In the genomic region with DNA sequence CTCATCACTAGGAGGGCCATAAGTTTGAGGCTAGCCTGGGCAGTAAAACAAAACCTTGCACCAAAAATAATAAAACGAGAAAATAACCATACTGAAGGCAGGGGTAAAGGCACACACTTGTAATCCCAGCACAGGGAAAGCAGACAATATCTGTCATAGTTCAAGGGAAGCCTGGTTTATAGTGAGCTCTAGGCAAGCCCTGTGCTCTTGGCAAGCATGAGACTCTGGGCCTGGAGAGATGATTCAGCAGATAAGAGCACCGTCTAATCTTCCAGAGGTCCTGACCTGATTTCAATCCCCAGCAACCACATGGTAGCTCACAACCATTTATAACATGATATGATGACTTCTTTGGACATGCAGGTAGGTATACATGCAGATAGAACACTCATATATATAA, we compare ENCODE assay signal across 18 mouse cellular contexts. TPM values are rescaled to one million over a fixed set of nuclear protein-coding genes. Genes with fewer than 3 reads are reported as not detected.
DNase-seq lines count a peak whose midpoint lies in the region; TF ChIP-seq lines count a peak whose summit lies in the region.
"Had no signal": no experiment of that assay in that cellular context is flagged by ENCODE, and none has a peak within 500 bp of the region (broad histone marks: within the 10 kb centered on the region; RNA-seq: fewer than 3 reads in every experiment).

No protein-coding gene starts in this region.

- no peak for TF ChIP-seq CTCF in layer of hippocampus, adult 2 months (conservative IDR thresholded peaks at IDR 0.05)
- TF ChIP-seq CTCF in left cerebral cortex, adult 2 months (IDR thresholded peaks at IDR 0.05) = no peak

- no peak overlapping the region for H3K4me3 ChIP-seq in layer of hippocampus, adult 2 months
- H3K4me3 ChIP-seq in left cerebral cortex, adult 2 months = no peak overlapping the region
- H3K4me3 ChIP-seq: embryonic facial prominence, embryonic 10.5 days; embryonic facial prominence, embryonic 12.5 days; forebrain, embryonic 13.5 days; forebrain, embryonic 15.5 days had no signal

- 0 out of 2 replicates have a peak overlapping the region, but pooled peaks have one; percentile 12 for H3K27ac ChIP-seq in layer of hippocampus, adult 2 months
- no peak overlapping the region for H3K27ac ChIP-seq in left cerebral cortex, adult 2 months
- H3K27ac ChIP-seq: embryonic facial prominence, embryonic 10.5 days; embryonic facial prominence, embryonic 12.5 days; forebrain, embryonic 13.5 days; forebrain, embryonic 15.5 days had no signal

- DNase-seq in adrenal gland, adult 2 months = peak; percentile 64
- DNase-seq in adrenal gland, postnatal 10 days = no peak
- DNase-seq in layer of hippocampus, adult 2 months (ENCODE audit: low spot score in 2 of 2) = no peak
- DNase-seq in layer of hippocampus, postnatal 25 days (ENCODE audit: extremely low spot score in 1 of 2, low spot score in 1 of 2) = no peak
- DNase-seq in MN1 (ENCODE audit: low spot score) = peak; percentile 26
- peak; percentile 60 for DNase-seq in skeletal muscle tissue, adult 2 months (ENCODE audit: low read depth, low spot score)
- DNase-seq in left cerebral cortex, adult 2 months (ENCODE audit: extremely low spot score in 1 of 2, low spot score in 2 of 2) = no peak
- DNase-seq: adrenal gland, postnatal 14 days; adrenal gland, postnatal 36 days; cerebellum, adult 11-12 months; cerebellum, adult 2 months; cerebellum, adult 9-10 months; cerebellum, postnatal 10 days; forebrain, postnatal 0 days had no signal

- intact Hi-C loops in left cerebral cortex, adult 2 months (cut with DNase I) = no loop called here

RNA-seq across cellular contexts. Expression of gene Chd2, which starts 29.2 kb away (rescaled TPM):
- total RNA-seq in adrenal gland, adult 2 months (2021) = 10 to 100 TPM; 28.3 to 45.9 TPM
- polyA plus RNA-seq in adrenal gland, adult 2 months (2012; rRNA removed) = 11.1 and 12.9 TPM in 2 replicates
- total RNA-seq in adrenal gland, postnatal 10 days (2021) = 10 to 100 TPM; 42.8 to 62.0 TPM
- total RNA-seq in layer of hippocampus, adult 2 months (2021) = 10 to 100 TPM; 57.1 to 58.3 TPM
- total RNA-seq in layer of hippocampus, postnatal 25 days (2021) = 10 to 100 TPM; 44.2 to 53.1 TPM
- total RNA-seq in left cerebral cortex, adult 2 months (2021) = 10 to 100 TPM; 57.4 to 60.3 TPM

Comparison
In these comparisons a context has a peak if more than half of its experiments do, and no peak if none do; other contexts are left out.
1. DNase-seq: peak in adrenal gland, adult 2 months (single experiment), MN1 (single experiment) and skeletal muscle tissue, adult 2 months (single experiment); none in adrenal gland, postnatal 10 days (single experiment), layer of hippocampus, adult 2 months (0 of 2), layer of hippocampus, postnatal 25 days (0 of 2) and left cerebral cortex, adult 2 months (0 of 2).